Mouse (Mus musculus): ENCODE results near the gene Foxj1. TPM values are rescaled to one million over a fixed set of nuclear protein-coding genes. Genes with fewer than 3 reads are reported as not detected.
A peak's percentile ranks its signal among the peaks of the same experiment; 100 is the strongest.
"Not testable (repeated sequence)": the region's sequence is repeated elsewhere in the genome, so short reads cannot be mapped to it uniquely, and the experiment has no call there.

Gene Foxj1
- polyA plus RNA-seq, 1 experiment from 2014 or later, result 0.80 TPM

GRCm38 (mm10) chr11:116366124-116366523 lies 30.9 kb upstream of the Foxj1 start:
- Histone ChIP-seq H3K27ac (no peak overlapping the region), H3K4me3 (no peak overlapping the region), H3K9me3 (no peaks in the 10 kb centered on the region), H3K9ac (no peak overlapping the region), H3K36me3 (peaks cover 8% of the 10 kb centered on the region; the same call in 1 of the 2 replicates), H3K4me1 (peaks cover 11% of the 10 kb centered on the region), H3K4me2 (no peak overlapping the region), H3K27me3 (no peaks in the 10 kb centered on the region)
- no peak for ATAC-seq (ENCODE audit: insufficient number of reproducible peaks, insufficient read depth, low FRiP score, low TSS enrichment, low read depth)
- 82% methylated on average over 2 of the region's 2 CpGs for WGBS

GRCm38 (mm10) chr11:116365432-116365831 lies 30.2 kb upstream of the Foxj1 start:
- H3K4me2 ChIP-seq, result no peak overlapping the region
- H3K4me3 ChIP-seq, result no peak overlapping the region
- 46% methylated on average over 13 of the region's 13 CpGs for WGBS
- ATAC-seq (ENCODE audit: insufficient number of reproducible peaks, insufficient read depth, low FRiP score, low TSS enrichment, low read depth), result no peak
- no peaks in the 10 kb centered on the region for H3K27me3 ChIP-seq
- H3K9ac ChIP-seq, result no peak overlapping the region
- peaks cover 15% of the 10 kb centered on the region for H3K36me3 ChIP-seq
- no peaks in the 10 kb centered on the region for H3K9me3 ChIP-seq
- peaks cover 11% of the 10 kb centered on the region for H3K4me1 ChIP-seq
- no peak overlapping the region for H3K27ac ChIP-seq

- no peak overlapping the region for H3K27ac ChIP-seq
- no peak for ATAC-seq (ENCODE audit: insufficient number of reproducible peaks, insufficient read depth, low FRiP score, low TSS enrichment, low read depth)
- peaks cover 40% of the 10 kb centered on the region for H3K36me3 ChIP-seq
- H3K9ac ChIP-seq, result no peak overlapping the region
- H3K4me1 ChIP-seq, result peaks cover 11% of the 10 kb centered on the region
- no peak overlapping the region for H3K4me2 ChIP-seq
- no peak overlapping the region for H3K4me3 ChIP-seq
- H3K27me3 ChIP-seq, result no peaks in the 10 kb centered on the region
- no peaks in the 10 kb centered on the region for H3K9me3 ChIP-seq
- WGBS, result 61% methylated on average over 11 of the region's 11 CpGs
Measured at GRCm38 (mm10) chr11:116362015-116362414, 26.8 kb upstream of the Foxj1 start.

- not testable (repeated sequence) for H3K4me1 ChIP-seq; H3K27ac ChIP-seq; ATAC-seq (ENCODE audit: insufficient number of reproducible peaks, insufficient read depth, low FRiP score, low TSS enrichment, low read depth); H3K4me2 ChIP-seq; H3K9me3 ChIP-seq; H3K9ac ChIP-seq; H3K4me3 ChIP-seq; H3K27me3 ChIP-seq
- peaks cover 46% of the 10 kb centered on the region for H3K36me3 ChIP-seq
- 96% methylated on average over 5 of the region's 5 CpGs for WGBS
Measured at GRCm38 (mm10) chr11:116360915-116361314, 25.7 kb upstream of the Foxj1 start.

GRCm38 (mm10) chr11:116359652-116360051 lies 24.5 kb upstream of the Foxj1 start:
- Histone ChIP-seq H3K4me2 (no peak overlapping the region), H3K4me3 (no peak overlapping the region), H3K9me3 (peaks cover 4% of the 10 kb centered on the region; the same call in 1 of the 2 replicates), H3K9ac (no peak overlapping the region), H3K27me3 (no peaks in the 10 kb centered on the region), H3K36me3 (peaks cover 59% of the 10 kb centered on the region), H3K27ac (no peak overlapping the region), H3K4me1 (no peaks in the 10 kb centered on the region)
- WGBS, result 81% methylated on average over 12 of the region's 12 CpGs
- ATAC-seq (ENCODE audit: insufficient number of reproducible peaks, insufficient read depth, low FRiP score, low TSS enrichment, low read depth), result no peak

GRCm38 (mm10) chr11:116358926-116359637 lies 23.9 kb upstream of the Foxj1 start:
- no peak overlapping the region for H3K9ac ChIP-seq
- H3K9me3 ChIP-seq, result peaks cover 4% of the 10 kb centered on the region; the same call in 1 of the 2 replicates
- H3K36me3 ChIP-seq, result peaks cover 64% of the 10 kb centered on the region
- no peak overlapping the region for H3K27ac ChIP-seq
- no peak for ATAC-seq (ENCODE audit: insufficient number of reproducible peaks, insufficient read depth, low FRiP score, low TSS enrichment, low read depth)
- H3K4me1 ChIP-seq, result no peaks in the 10 kb centered on the region
- no peak overlapping the region for H3K4me2 ChIP-seq
- 71% methylated on average over 15 of the region's 15 CpGs for WGBS
- no peak overlapping the region for H3K4me3 ChIP-seq
- no peaks in the 10 kb centered on the region for H3K27me3 ChIP-seq

- Histone ChIP-seq H3K4me1 (no peaks in the 10 kb centered on the region), H3K4me2 (no peak overlapping the region), H3K27ac (no peak overlapping the region), H3K9me3 (peaks cover 4% of the 10 kb centered on the region; the same call in 1 of the 2 replicates), H3K27me3 (no peaks in the 10 kb centered on the region), H3K4me3 (no peak overlapping the region), H3K9ac (no peak overlapping the region), H3K36me3 (peaks cover 64% of the 10 kb centered on the region)
- ATAC-seq (ENCODE audit: insufficient number of reproducible peaks, insufficient read depth, low FRiP score, low TSS enrichment, low read depth), result no peak
- 29% methylated on average over 17 of the region's 17 CpGs for WGBS
Measured at GRCm38 (mm10) chr11:116354521-116354920, 19.3 kb upstream of the Foxj1 start.

- no peak overlapping the region for H3K4me2 ChIP-seq
- H3K4me3 ChIP-seq, result no peak overlapping the region
- H3K36me3 ChIP-seq, result peaks cover 62% of the 10 kb centered on the region
- H3K9me3 ChIP-seq, result peaks cover 4% of the 10 kb centered on the region; the same call in 1 of the 2 replicates
- WGBS, result 88% methylated on average over 8 of the region's 8 CpGs
- H3K27ac ChIP-seq, result no peak overlapping the region
- no peaks in the 10 kb centered on the region for H3K27me3 ChIP-seq
- no peaks in the 10 kb centered on the region for H3K4me1 ChIP-seq
- H3K9ac ChIP-seq, result no peak overlapping the region
- ATAC-seq (ENCODE audit: insufficient number of reproducible peaks, insufficient read depth, low FRiP score, low TSS enrichment, low read depth), result no peak
Measured at GRCm38 (mm10) chr11:116353535-116353934, 18.3 kb upstream of the Foxj1 start.

- H3K4me2 ChIP-seq, result no peak overlapping the region
- peaks cover 4% of the 10 kb centered on the region; the same call in 1 of the 2 replicates for H3K9me3 ChIP-seq
- H3K9ac ChIP-seq, result no peak overlapping the region
- H3K36me3 ChIP-seq, result peaks cover 70% of the 10 kb centered on the region
- H3K4me1 ChIP-seq, result no peaks in the 10 kb centered on the region
- H3K27ac ChIP-seq, result no peak overlapping the region
- H3K27me3 ChIP-seq, result no peaks in the 10 kb centered on the region
- WGBS, result 85% methylated on average over 5 of the region's 5 CpGs
- ATAC-seq (ENCODE audit: insufficient number of reproducible peaks, insufficient read depth, low FRiP score, low TSS enrichment, low read depth), result no peak
- no peak overlapping the region for H3K4me3 ChIP-seq
Measured at GRCm38 (mm10) chr11:116351294-116351693, 16.1 kb upstream of the Foxj1 start.

- no peaks in the 10 kb centered on the region for H3K27me3 ChIP-seq
- peaks cover 67% of the 10 kb centered on the region for H3K36me3 ChIP-seq
- WGBS, result 61% methylated on average over 5 of the region's 5 CpGs
- H3K4me1 ChIP-seq, result no peaks in the 10 kb centered on the region
- no peaks in the 10 kb centered on the region for H3K9me3 ChIP-seq
- H3K4me2 ChIP-seq, result no peak overlapping the region
- no peak overlapping the region for H3K4me3 ChIP-seq
- no peak overlapping the region for H3K9ac ChIP-seq
- H3K27ac ChIP-seq, result no peak overlapping the region
- ATAC-seq (ENCODE audit: insufficient number of reproducible peaks, insufficient read depth, low FRiP score, low TSS enrichment, low read depth), result no peak
Measured at GRCm38 (mm10) chr11:116347955-116348354, 12.8 kb upstream of the Foxj1 start.

GRCm38 (mm10) chr11:116347012-116347411 lies 11.8 kb upstream of the Foxj1 start:
- no peaks in the 10 kb centered on the region for H3K9me3 ChIP-seq
- H3K4me3 ChIP-seq, result no peak overlapping the region
- no peak overlapping the region for H3K27ac ChIP-seq
- peaks cover 73% of the 10 kb centered on the region for H3K36me3 ChIP-seq
- no peaks in the 10 kb centered on the region for H3K27me3 ChIP-seq
- WGBS, result 84% methylated on average over 7 of the region's 7 CpGs
- peak overlapping the region; percentile 11; the same call in 1 of the 2 replicates for H3K9ac ChIP-seq
- no peaks in the 10 kb centered on the region for H3K4me1 ChIP-seq
- no peak overlapping the region for H3K4me2 ChIP-seq
- ATAC-seq (ENCODE audit: insufficient number of reproducible peaks, insufficient read depth, low FRiP score, low TSS enrichment, low read depth), result no peak

GRCm38 (mm10) chr11:116342069-116342791 lies 7.0 kb upstream of the Foxj1 start:
- no peak for ATAC-seq (ENCODE audit: insufficient number of reproducible peaks, insufficient read depth, low FRiP score, low TSS enrichment, low read depth)
- peaks cover 10% of the 10 kb centered on the region; the same call in 1 of the 2 replicates for H3K4me1 ChIP-seq
- H3K27me3 ChIP-seq, result no peaks in the 10 kb centered on the region
- no peaks in the 10 kb centered on the region for H3K9me3 ChIP-seq
- peaks cover 52% of the 10 kb centered on the region for H3K36me3 ChIP-seq
- WGBS, result 76% methylated on average over 25 of the region's 25 CpGs
- no peak overlapping the region for H3K9ac ChIP-seq
- H3K4me3 ChIP-seq, result no peak overlapping the region
- H3K4me2 ChIP-seq, result no peak overlapping the region
- H3K27ac ChIP-seq, result no peak overlapping the region
